In genomic region chr8:72493381-72493780, GRCm38 (mm10) we compare ENCODE assay signal across 8 mouse cellular contexts. TPM values are rescaled to one million over a fixed set of nuclear protein-coding genes. Genes with fewer than 3 reads are reported as not detected.
A peak's percentile ranks its signal among the peaks of the same experiment; 100 is the strongest.
DNase-seq lines count a peak whose midpoint lies in the region; ATAC-seq and TF ChIP-seq lines count a peak whose summit lies in the region.

No protein-coding gene starts in this region.

- peak overlapping the region; percentile 90 for H3K27ac ChIP-seq in limb, embryonic 10.5 days
- H3K27ac ChIP-seq in small intestine, adult 2 months (ENCODE audit: insufficient read depth, low read depth, low read length): 0 out of 2 replicates have a peak overlapping the region, but pooled peaks have one; percentile 59

- WGBS in limb, embryonic 10.5 days: 20% methylated on average over 8 of the region's 8 CpGs
- WGBS in small intestine, adult 2 months: 7% methylated on average over 8 of the region's 8 CpGs

- H3K4me3 ChIP-seq in limb, embryonic 10.5 days: peak overlapping the region; percentile 94
- H3K4me3 ChIP-seq in small intestine, adult 2 months (ENCODE audit: low read depth, low read length): peak overlapping the region; percentile 79; the same call in 1 of the 2 replicates

- H3K36me3 ChIP-seq in limb, embryonic 10.5 days: peaks cover 63% of the 10 kb centered on the region
- H3K36me3 ChIP-seq in small intestine, adult 2 months (ENCODE audit: control insufficient read depth, insufficient read depth, low read length): peaks cover 27% of the 10 kb centered on the region

- no peak for ATAC-seq in megakaryocyte progenitor cell, adult 5-6 weeks (replicated peaks; ENCODE audit: poor library complexity)

- DNase-seq in cerebellum, adult 11-12 months: peak; percentile 53
- DNase-seq in cerebellum, postnatal 10 days: no peak
- peak; percentile 13 for DNase-seq in retina, embryonic 14.5 days (ENCODE audit: low spot score)
- DNase-seq in retina, postnatal 1 day: no peak
- no peak for DNase-seq in limb, embryonic 10.5 days (ENCODE audit: low spot score)
- no peak for DNase-seq in thymus, postnatal 4 days

- H3K27me3 ChIP-seq in limb, embryonic 10.5 days (ENCODE audit: low read depth, poor library complexity, severe bottlenecking): no peaks in the 10 kb centered on the region
- no peaks in the 10 kb centered on the region for H3K27me3 ChIP-seq in small intestine, adult 2 months (ENCODE audit: control insufficient read depth, insufficient read depth, low read length)

- no peaks in the 10 kb centered on the region for H3K9me3 ChIP-seq in limb, embryonic 10.5 days (replicated peaks)

- TF ChIP-seq CTCF in small intestine, adult 2 months (IDR thresholded peaks at IDR 0.05; ENCODE audit: extremely low read depth, insufficient read length, insufficient replicate concordance, low read depth, low read length): no peak

- peaks cover 27% of the 10 kb centered on the region for H3K4me1 ChIP-seq in limb, embryonic 10.5 days
- H3K4me1 ChIP-seq in small intestine, adult 2 months (ENCODE audit: control insufficient read depth, insufficient read depth, insufficient read length, low read length): peaks cover 16% of the 10 kb centered on the region

- no peak for TF ChIP-seq POLR2A in small intestine, adult 2 months (IDR thresholded peaks at IDR 0.05; ENCODE audit: low read depth, low read length)

RNA-seq across cellular contexts. Expression of gene Slc35e1, which starts 1.0 kb away (rescaled TPM):
- 30.5 and 31.0 TPM in 2 replicates for polyA plus RNA-seq in limb, embryonic 10.5 days (2016; fragmentation: Nextera tagmentation; extraction: Ambion mirVana)
- polyA plus RNA-seq in small intestine, adult 2 months (2012; rRNA removed): 87.7 and 167 TPM in 2 replicates
- total RNA-seq in megakaryocyte progenitor cell, adult 5-6 weeks (2015): 27.3 and 40.7 TPM in 2 replicates
- 26.8 and 30.3 TPM in 2 replicates for total RNA-seq in megakaryocyte progenitor cell, adult 5-6 weeks (2017)

RNA-seq across cellular contexts. Expression of gene Cherp, which starts 18.4 kb away (rescaled TPM):
- polyA plus RNA-seq in limb, embryonic 10.5 days (2016; fragmentation: Nextera tagmentation; extraction: Ambion mirVana): 107 and 116 TPM in 2 replicates
- polyA plus RNA-seq in small intestine, adult 2 months (2012; rRNA removed): 32.8 and 43.8 TPM in 2 replicates
- total RNA-seq in megakaryocyte progenitor cell, adult 5-6 weeks (2015): 80.1 and 106 TPM in 2 replicates
- 17.7 and 23.8 TPM in 2 replicates for total RNA-seq in megakaryocyte progenitor cell, adult 5-6 weeks (2017)

RNA-seq across cellular contexts. Expression of gene 1700030K09Rik, which starts 49.7 kb away (rescaled TPM):
- 14.6 and 16.1 TPM in 2 replicates for polyA plus RNA-seq in limb, embryonic 10.5 days (2016; fragmentation: Nextera tagmentation; extraction: Ambion mirVana)
- 1.8 and 3.2 TPM in 2 replicates for polyA plus RNA-seq in small intestine, adult 2 months (2012; rRNA removed)
- total RNA-seq in megakaryocyte progenitor cell, adult 5-6 weeks (2015): 3.0 and 3.3 TPM in 2 replicates
- total RNA-seq in megakaryocyte progenitor cell, adult 5-6 weeks (2017): 6.3 and 6.5 TPM in 2 replicates

RNA-seq across cellular contexts. Expression of gene Calr3, which starts 49.7 kb away (rescaled TPM):
- polyA plus RNA-seq in limb, embryonic 10.5 days (2016; fragmentation: Nextera tagmentation; extraction: Ambion mirVana): 0.54 and 0.90 TPM in 2 replicates
- polyA plus RNA-seq in small intestine, adult 2 months (2012; rRNA removed): not detected in 2 replicates
- 2.2 TPM in 2 replicates for total RNA-seq in megakaryocyte progenitor cell, adult 5-6 weeks (2015)
- 2.9 TPM in 2 replicates for total RNA-seq in megakaryocyte progenitor cell, adult 5-6 weeks (2017)

RNA-seq across cellular contexts. Expression of gene Med26, which starts 54.7 kb away (rescaled TPM):
- polyA plus RNA-seq in limb, embryonic 10.5 days (2016; fragmentation: Nextera tagmentation; extraction: Ambion mirVana): 21.5 and 22.5 TPM in 2 replicates
- 7.8 and 15.1 TPM in 2 replicates for polyA plus RNA-seq in small intestine, adult 2 months (2012; rRNA removed)
- total RNA-seq in megakaryocyte progenitor cell, adult 5-6 weeks (2015): 10.0 and 12.0 TPM in 2 replicates
- 8.6 and 9.9 TPM in 2 replicates for total RNA-seq in megakaryocyte progenitor cell, adult 5-6 weeks (2017)

Comparison
In these comparisons a context has a peak if more than half of its experiments do, and no peak if none do; other contexts are left out.
1. DNase-seq: peak in cerebellum, adult 11-12 months (single experiment) and retina, embryonic 14.5 days (single experiment); none in cerebellum, postnatal 10 days (0 of 2), retina, postnatal 1 day (single experiment), limb, embryonic 10.5 days (single experiment) and thymus, postnatal 4 days (single experiment).